Mouse (Mus musculus) liver, adult 2 months (tissue): ENCODE data around the gene Cntn5.

Source experiments
- CTCF ChIP-seq: fragments of 200-500 bp; IDR thresholded peaks from 2 replicates; pipeline ENCODE4 v1.5.1; 2011; ENCODE audit warnings: low read depth, low read length, control low read depth
- POLR2A ChIP-seq: fragments of 200-500 bp; IDR thresholded peaks from 2 replicates; pipeline ENCODE4 v1.6.1; 2011; ENCODE audit warnings: low read length, control low read depth; ENCODE audit not compliant: insufficient read depth; ENCODE audit errors: extremely low read depth

DNA sequence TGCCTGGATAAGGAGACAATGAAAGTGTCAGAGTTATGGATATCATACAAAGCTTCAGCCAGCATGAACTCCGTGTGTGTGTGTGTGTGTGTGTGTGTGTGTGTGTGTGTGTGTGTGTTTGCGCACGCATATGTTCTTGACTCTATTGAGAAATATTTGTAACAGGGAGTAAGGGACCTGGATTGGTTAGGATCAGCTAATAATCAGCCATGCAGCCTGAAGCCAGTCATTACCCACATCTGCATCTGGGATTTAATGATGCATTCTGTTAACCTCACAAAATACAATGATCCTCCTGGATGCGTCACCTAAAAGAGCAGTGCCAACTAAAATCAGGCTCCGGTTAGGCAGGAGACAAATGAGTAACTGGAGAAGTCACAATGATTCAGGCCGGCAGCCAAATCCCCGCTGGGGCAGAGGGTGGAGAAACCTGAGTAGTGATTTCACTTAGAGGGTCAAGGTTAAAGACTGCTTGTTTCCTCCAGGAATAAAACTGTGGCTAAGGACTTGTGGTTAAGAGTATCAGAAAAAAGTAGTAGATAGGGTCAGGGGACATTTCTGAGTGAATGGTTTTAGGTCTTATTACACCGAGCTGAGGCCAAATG lies 1021.7 kb downstream of the Cntn5 start:
- no peak for TF ChIP-seq CTCF
- TF ChIP-seq POLR2A, result no peak
